Mouse (Mus musculus) heart, adult 9 months (tissue): ENCODE measurements at regions not wholly inside any gene's neighbourhood (a gene's known extent, or its start where the extent isn't known, plus 50 kb on each side); places are given as distances from the start of the nearest gene placed in this dataset.
"Not testable (repeated sequence)": the region's sequence is repeated elsewhere in the genome, so short reads cannot be mapped to it uniquely, and the experiment has no call there.

ENCODE experiments used
- DNase-seq, 2 experiments: peaks; one replicate each; pipeline ENCODE4 v3.0.0; 2022; ENCODE audit warnings: low spot score in 2 of 2

GRCm38 (mm10) chr13:61957197-61957596 is 172.5 kb upstream of the Zfp808 start:
- DNase-seq, result not testable (repeated sequence)

GRCm38 (mm10) chr13:61978856-61979255 is 150.8 kb upstream of the Zfp808 start:
- not testable (repeated sequence) for DNase-seq

GRCm38 (mm10) chr13:61996519-61996918 is 133.2 kb upstream of the Zfp808 start:
- not testable (repeated sequence) for DNase-seq

- peak; percentile 1 to 5 for DNase-seq
Measured at GRCm38 (mm10) chr13:61998803-61999202, 130.9 kb upstream of the Zfp808 start.

- not testable (repeated sequence) for DNase-seq
Measured at GRCm38 (mm10) chr13:62007321-62007720, 122.4 kb upstream of the Zfp808 start.

GRCm38 (mm10) chr13:62015424-62016167 is 114.1 kb upstream of the Zfp808 start:
- DNase-seq, result peak; percentile 52 to 59

GRCm38 (mm10) chr13:62016168-62016502 is 113.6 kb upstream of the Zfp808 start:
- not testable (repeated sequence) for DNase-seq

- not testable (repeated sequence) for DNase-seq
Measured at GRCm38 (mm10) chr13:62037646-62038045, 92.0 kb upstream of the Zfp808 start.

GRCm38 (mm10) chr13:62077951-62078671 is 51.6 kb upstream of the Zfp808 start:
- not testable (repeated sequence) for DNase-seq

- DNase-seq, result not testable (repeated sequence)
Measured at GRCm38 (mm10) chr13:62078893-62079292, 50.8 kb upstream of the Zfp808 start.
